Mouse (Mus musculus) myocyte (in vitro differentiated cells): ENCODE results near the gene Pcbp4.

Experiments used
- MAX ChIP-seq: IDR thresholded peaks from one replicate; pipeline ENCODE4 v1.6.1; 2011; ENCODE audit warnings: low read depth, mild to moderate bottlenecking, control low read depth
- MYOD1 ChIP-seq, 3 experiments: IDR thresholded peaks; one replicate each; pipeline ENCODE4 v1.6.1; 2011; ENCODE audit warnings: control low read depth in 2 of 3, low read depth in 2 of 3, mild to moderate bottlenecking in 2 of 3, moderate library complexity in 1 of 3; ENCODE audit not compliant: insufficient read length in 2 of 3, control insufficient read depth in 1 of 3
- POLR2A ChIP-seq: IDR thresholded peaks from one replicate; pipeline ENCODE4 v1.6.1; 2011; ENCODE audit warnings: low read depth, mild to moderate bottlenecking, control low read depth, moderate library complexity; ENCODE audit not compliant: insufficient read length
- USF1 ChIP-seq: IDR thresholded peaks from one replicate; pipeline ENCODE4 v1.6.1; 2011; ENCODE audit warnings: low read depth, mild to moderate bottlenecking, control low read depth, moderate library complexity

DNA sequence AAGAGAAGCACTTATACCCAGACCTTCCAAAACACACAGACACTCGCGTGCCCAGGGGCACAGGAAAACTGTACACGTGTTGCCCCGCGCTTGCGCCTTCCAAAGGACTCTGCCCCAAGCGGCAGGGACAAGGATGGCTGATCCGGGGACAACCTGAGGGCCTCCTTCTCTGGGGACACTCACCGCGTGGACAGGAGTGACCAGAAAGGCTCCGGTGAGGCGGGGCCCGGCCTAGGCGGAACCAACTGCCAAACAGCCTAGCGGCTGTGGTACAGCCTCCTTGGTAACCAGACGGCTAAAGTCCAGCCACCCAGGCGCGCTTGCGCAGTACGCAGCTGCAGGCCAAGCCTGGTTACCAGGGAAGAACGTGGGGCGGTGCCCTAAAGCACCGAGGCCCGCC lies 5.7 kb upstream of the Pcbp4 start, which contains the start of the genes Abhd14b and Abhd14a:
- TF ChIP-seq USF1 = peak; percentile 33
- TF ChIP-seq MAX = no peak
- TF ChIP-seq POLR2A = peak; percentile 57
- TF ChIP-seq MYOD1 (IDR thresholded peaks at IDR 0.05; ENCODE audit: control insufficient read depth in 1 of 3, insufficient read length in 2 of 3, low read depth in 2 of 3) = peak in 1 of 3 experiments; percentile 8
